Mouse (Mus musculus) thymus, adult 2 months (tissue): ENCODE measurements around the gene Glg1.

Experiments
- CTCF ChIP-seq: fragments of 200-500 bp; IDR thresholded peaks from 2 replicates; pipeline ENCODE4 v1.5.1; 2012; ENCODE audit warnings: mild to moderate bottlenecking, control low read depth, low read length, moderate library complexity, borderline replicate concordance; ENCODE audit not compliant: control insufficient read depth, poor library complexity, insufficient read depth; ENCODE audit errors: extremely low read depth
- POLR2A ChIP-seq: fragments of 200-500 bp; IDR thresholded peaks from 2 replicates; pipeline ENCODE4 v1.6.1; 2012; ENCODE audit warnings: mild to moderate bottlenecking, low read length, control low read depth, moderate library complexity; ENCODE audit not compliant: control insufficient read depth, poor library complexity, insufficient read depth; ENCODE audit errors: extremely low read depth

DNA sequence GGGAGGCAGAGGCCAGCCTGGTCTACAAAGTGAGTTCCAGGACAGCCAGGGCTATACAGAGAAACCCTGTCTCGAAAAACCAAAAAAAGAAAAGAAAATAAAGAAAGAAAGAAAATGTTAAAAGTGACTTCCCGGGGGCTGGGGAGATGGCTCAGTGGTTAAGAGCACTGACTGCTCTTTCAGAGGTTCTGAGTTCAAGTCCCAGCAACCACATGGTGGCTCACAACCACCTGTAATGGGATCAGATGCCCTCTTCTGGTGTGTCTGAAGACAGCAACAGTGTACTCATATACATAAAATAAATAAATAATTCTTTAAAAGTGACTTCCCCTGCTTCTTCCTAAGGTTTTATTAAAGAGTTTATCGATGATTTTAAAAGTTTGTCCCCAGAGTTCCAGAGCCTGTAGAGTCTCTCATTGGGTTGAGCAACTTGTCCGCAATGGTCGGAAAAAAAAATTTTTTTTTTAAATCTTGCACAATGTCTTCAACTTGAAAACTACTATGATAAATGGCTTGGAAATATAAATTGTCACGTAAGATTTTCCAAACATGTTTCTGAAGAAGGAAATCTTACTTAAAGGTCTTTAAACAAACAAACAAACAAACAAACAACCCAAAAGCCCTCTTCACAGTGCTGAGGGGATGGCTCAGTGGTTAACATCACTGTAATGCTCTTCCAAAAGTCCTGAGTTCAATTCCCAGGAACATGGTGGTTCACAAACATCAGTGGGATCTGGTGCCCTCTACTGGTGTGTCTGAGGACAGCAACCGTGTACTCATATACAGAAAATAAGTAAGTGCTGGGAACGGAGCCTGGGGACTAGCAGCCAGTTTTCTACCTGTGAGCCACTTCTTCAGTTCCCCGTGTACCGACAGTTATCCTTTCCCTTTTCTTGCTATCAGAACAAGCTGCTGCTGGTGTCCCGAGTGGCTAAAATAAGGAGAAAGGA, 41.9 kb upstream of the Glg1 start:
- TF ChIP-seq POLR2A: no peak
- no peak for TF ChIP-seq CTCF
